Mouse (Mus musculus) forebrain, embryonic 15.5 days (tissue): ENCODE results near the gene Nfil3. TPM values are rescaled to one million over a fixed set of nuclear protein-coding genes. Genes with fewer than 3 reads are reported as not detected.
A peak's percentile ranks its signal among the peaks of the same experiment; 100 is the strongest.

Source experiments
- ATAC-seq: fragments of 200-750 bp; cut with Nextera tagmentation; replicated peaks from 2 replicates; pipeline ENCODE4 v1.8.0; 2017; ENCODE audit warnings: mild to moderate bottlenecking, moderate TSS enrichment, moderate library complexity
- H3K27ac ChIP-seq: fragments of 300-500 bp; sonication (generic); replicated peaks from 2 replicates; pipeline ENCODE4 v1.5.1; 2015; ENCODE audit warnings: mild to moderate bottlenecking, inconsistent platforms
- H3K27me3 ChIP-seq: fragments of 300-500 bp; sonication (generic); 2 replicates; pipeline ENCODE4 v1.6.1; 2015; ENCODE audit warnings: inconsistent platforms
- H3K36me3 ChIP-seq: fragments of 300-500 bp; sonication (generic); 2 replicates; pipeline ENCODE4 v1.6.1; 2015; ENCODE audit warnings: mild to moderate bottlenecking, inconsistent platforms
- H3K4me1 ChIP-seq: fragments of 300-500 bp; sonication (generic); 2 replicates; pipeline ENCODE4 v1.6.1; 2015; ENCODE audit warnings: inconsistent platforms
- H3K4me2 ChIP-seq: fragments of 300-500 bp; sonication (generic); replicated peaks from 2 replicates; pipeline ENCODE4 v1.6.1; 2015; ENCODE audit warnings: mild to moderate bottlenecking, inconsistent platforms
- H3K4me3 ChIP-seq: fragments of 300-500 bp; sonication (generic); 2 replicates; pipeline ENCODE4 v1.5.1; 2015; ENCODE audit warnings: mild to moderate bottlenecking, inconsistent platforms
- H3K9ac ChIP-seq: fragments of 300-500 bp; sonication (generic); replicated peaks from 2 replicates; pipeline ENCODE4 v1.6.1; 2015; ENCODE audit warnings: mild to moderate bottlenecking, inconsistent platforms
- H3K9me3 ChIP-seq: fragments of 300-500 bp; sonication (generic); 2 replicates; pipeline ENCODE4 v1.6.1; 2016; ENCODE audit warnings: inconsistent platforms
- WGBS: fragments of 180-500 bp; shearing (Covaris S2); methylation state at CpG from one replicate; pipeline ENCODE4 v1.1.7; 2015; ENCODE audit warnings: mixed read lengths; 5-methylcytosine and 5-hydroxymethylcytosine counted together
- polyA plus RNA-seq: library from polyadenylated mRNA; unstranded; fragments of >200 nt; fragmentation: Nextera tagmentation; extraction: Ambion mirVana; gene quantifications from 2 replicates; pipeline ENCODE4 v1.2.1, GENCODE M21; 2015

Nfil3 gene
- polyA plus RNA-seq, result 55.6 and 56.4 TPM in 2 replicates

GRCm38 (mm10) chr13:52980951-52981421, at the start of gene Nfil3:
Nfil3 (minus strand) TSS chr13:52981073.
- peak within 1 kb of the TSS; percentile 96 for H3K4me2 ChIP-seq
- peak within 1 kb of the TSS; percentile 97 for H3K4me3 ChIP-seq
- H3K27me3 ChIP-seq, result no peaks in the 10 kb centered on the region
- peak within 1 kb of the TSS; percentile 96 for H3K27ac ChIP-seq
- 0% methylated on average over 52 of the region's 79 CpGs for WGBS
- H3K4me1 ChIP-seq, result peaks cover 31% of the 10 kb centered on the region
- H3K9me3 ChIP-seq, result no peaks in the 10 kb centered on the region
- ATAC-seq, result peak; percentile 86
- H3K36me3 ChIP-seq, result no peaks in the 10 kb centered on the region
- peak within 1 kb of the TSS; percentile 95 for H3K9ac ChIP-seq

GRCm38 (mm10) chr13:53024285-53024684, 43.4 kb upstream of the Nfil3 start:
- H3K4me3 ChIP-seq, result no peak overlapping the region
- H3K27me3 ChIP-seq, result no peaks in the 10 kb centered on the region
- H3K36me3 ChIP-seq, result no peaks in the 10 kb centered on the region
- no peak for ATAC-seq
- no peak overlapping the region for H3K27ac ChIP-seq
- no peak overlapping the region for H3K9ac ChIP-seq
- no peak overlapping the region for H3K4me2 ChIP-seq
- 55% methylated on average over 6 of the region's 6 CpGs for WGBS
- H3K9me3 ChIP-seq, result no peaks in the 10 kb centered on the region; the same call in 1 of the 2 replicates
- H3K4me1 ChIP-seq, result no peaks in the 10 kb centered on the region

GRCm38 (mm10) chr13:53020282-53020681, 39.4 kb upstream of the Nfil3 start:
- Histone ChIP-seq H3K36me3 (no peaks in the 10 kb centered on the region), H3K27me3 (no peaks in the 10 kb centered on the region), H3K4me3 (no peak overlapping the region), H3K27ac (no peak overlapping the region), H3K9me3 (no peaks in the 10 kb centered on the region), H3K4me1 (no peaks in the 10 kb centered on the region), H3K9ac (no peak overlapping the region), H3K4me2 (no peak overlapping the region)
- no peak for ATAC-seq
- 72% methylated on average over 3 of the region's 3 CpGs for whole genome bisulfite sequencing

- 80% methylated on average over 7 of the region's 9 CpGs for WGBS
- no peaks in the 10 kb centered on the region for H3K4me1 ChIP-seq
- no peak overlapping the region for H3K9ac ChIP-seq
- no peak for ATAC-seq
- H3K27ac ChIP-seq, result no peak overlapping the region
- H3K4me2 ChIP-seq, result no peak overlapping the region
- no peaks in the 10 kb centered on the region for H3K36me3 ChIP-seq
- H3K27me3 ChIP-seq, result no peaks in the 10 kb centered on the region
- H3K4me3 ChIP-seq, result no peak overlapping the region
- H3K9me3 ChIP-seq, result no peaks in the 10 kb centered on the region
Measured at GRCm38 (mm10) chr13:53019532-53019931, 38.7 kb upstream of the Nfil3 start.

GRCm38 (mm10) chr13:53018976-53019375, 38.1 kb upstream of the Nfil3 start:
- Histone ChIP-seq H3K27me3 (no peaks in the 10 kb centered on the region), H3K9ac (no peak overlapping the region), H3K4me2 (no peak overlapping the region), H3K9me3 (no peaks in the 10 kb centered on the region), H3K4me1 (no peaks in the 10 kb centered on the region), H3K4me3 (no peak overlapping the region), H3K27ac (no peak overlapping the region), H3K36me3 (no peaks in the 10 kb centered on the region)
- 93% methylated on average over 6 of the region's 6 CpGs for WGBS
- no peak for ATAC-seq

GRCm38 (mm10) chr13:53017983-53018382, 37.1 kb upstream of the Nfil3 start:
- H3K9me3 ChIP-seq, result no peaks in the 10 kb centered on the region
- ATAC-seq, result no peak
- H3K36me3 ChIP-seq, result no peaks in the 10 kb centered on the region
- no peak overlapping the region for H3K4me3 ChIP-seq
- H3K27me3 ChIP-seq, result no peaks in the 10 kb centered on the region
- WGBS, result 72% methylated on average over 6 of the region's 6 CpGs
- no peak overlapping the region for H3K27ac ChIP-seq
- H3K9ac ChIP-seq, result no peak overlapping the region
- H3K4me1 ChIP-seq, result no peaks in the 10 kb centered on the region
- H3K4me2 ChIP-seq, result no peak overlapping the region

- no peaks in the 10 kb centered on the region for H3K9me3 ChIP-seq
- ATAC-seq, result no peak
- H3K4me1 ChIP-seq, result 0 out of 2 replicates have a peak, but pooled peaks cover 1% of the 10 kb centered on the region
- H3K4me2 ChIP-seq, result no peak overlapping the region
- H3K4me3 ChIP-seq, result no peak overlapping the region
- H3K27me3 ChIP-seq, result no peaks in the 10 kb centered on the region
- 77% methylated on average over 6 of the region's 6 CpGs for WGBS
- no peak overlapping the region for H3K9ac ChIP-seq
- H3K27ac ChIP-seq, result no peak overlapping the region
- H3K36me3 ChIP-seq, result no peaks in the 10 kb centered on the region
Measured at GRCm38 (mm10) chr13:53017117-53017516, 36.2 kb upstream of the Nfil3 start.

GRCm38 (mm10) chr13:53011426-53011825, 30.6 kb upstream of the Nfil3 start:
- Histone ChIP-seq H3K4me2 (no peak overlapping the region), H3K36me3 (no peaks in the 10 kb centered on the region), H3K4me1 (peaks cover 14% of the 10 kb centered on the region; the same call in 1 of the 2 replicates), H3K27ac (no peak overlapping the region), H3K9ac (no peak overlapping the region), H3K4me3 (no peak overlapping the region), H3K9me3 (no peaks in the 10 kb centered on the region), H3K27me3 (no peaks in the 10 kb centered on the region)
- ATAC-seq, result no peak
- 9% methylated on average over 12 of the region's 12 CpGs for WGBS

GRCm38 (mm10) chr13:53008489-53009184, 27.8 kb upstream of the Nfil3 start:
- no peak overlapping the region for H3K4me2 ChIP-seq
- H3K4me1 ChIP-seq, result peaks cover 14% of the 10 kb centered on the region; the same call in 1 of the 2 replicates
- H3K4me3 ChIP-seq, result no peak overlapping the region
- no peaks in the 10 kb centered on the region for H3K27me3 ChIP-seq
- H3K9me3 ChIP-seq, result no peaks in the 10 kb centered on the region
- H3K27ac ChIP-seq, result no peak overlapping the region
- H3K36me3 ChIP-seq, result no peaks in the 10 kb centered on the region
- no peak overlapping the region for H3K9ac ChIP-seq
- WGBS, result 60% methylated on average over 7 of the region's 7 CpGs
- no peak for ATAC-seq

- no peak for ATAC-seq
- H3K4me3 ChIP-seq, result no peak overlapping the region
- no peak overlapping the region for H3K9ac ChIP-seq
- no peak overlapping the region for H3K27ac ChIP-seq
- 58% methylated on average over 3 of the region's 3 CpGs for WGBS
- no peaks in the 10 kb centered on the region for H3K36me3 ChIP-seq
- H3K4me2 ChIP-seq, result no peak overlapping the region
- H3K27me3 ChIP-seq, result no peaks in the 10 kb centered on the region
- peaks cover 14% of the 10 kb centered on the region; the same call in 1 of the 2 replicates for H3K4me1 ChIP-seq
- no peaks in the 10 kb centered on the region for H3K9me3 ChIP-seq
Measured at GRCm38 (mm10) chr13:53007781-53008180, 26.9 kb upstream of the Nfil3 start.

- 62% methylated on average over 3 of the region's 3 CpGs for WGBS
- no peaks in the 10 kb centered on the region for H3K27me3 ChIP-seq
- H3K4me3 ChIP-seq, result no peak overlapping the region
- H3K9ac ChIP-seq, result no peak overlapping the region
- no peak overlapping the region for H3K27ac ChIP-seq
- H3K4me1 ChIP-seq, result no peaks in the 10 kb centered on the region
- H3K4me2 ChIP-seq, result no peak overlapping the region
- no peaks in the 10 kb centered on the region for H3K36me3 ChIP-seq
- no peaks in the 10 kb centered on the region for H3K9me3 ChIP-seq
- no peak for ATAC-seq
Measured at GRCm38 (mm10) chr13:53003286-53003685, 22.4 kb upstream of the Nfil3 start.

GRCm38 (mm10) chr13:53001511-53001935, 20.6 kb upstream of the Nfil3 start:
- no peaks in the 10 kb centered on the region for H3K36me3 ChIP-seq
- 94% methylated on average over 2 of the region's 2 CpGs for WGBS

GRCm38 (mm10) chr13:53000481-53000880, 19.6 kb upstream of the Nfil3 start:
- 95% methylated on average over 2 of the region's 2 CpGs for WGBS
- Histone ChIP-seq H3K4me2 (no peak overlapping the region), H3K4me3 (no peak overlapping the region), H3K9ac (no peak overlapping the region), H3K27me3 (no peaks in the 10 kb centered on the region), H3K27ac (no peak overlapping the region), H3K36me3 (no peaks in the 10 kb centered on the region), H3K4me1 (no peaks in the 10 kb centered on the region), H3K9me3 (no peaks in the 10 kb centered on the region)
- no peak for ATAC-seq

More at GRCm38 (mm10) chr13:53001511-53001935, 20.6 kb upstream of the Nfil3 start:
- Histone ChIP-seq H3K27me3 (no peaks in the 10 kb centered on the region), H3K9me3 (no peaks in the 10 kb centered on the region), H3K4me2 (no peak overlapping the region), H3K4me3 (no peak overlapping the region), H3K4me1 (no peaks in the 10 kb centered on the region), H3K9ac (no peak overlapping the region), H3K27ac (no peak overlapping the region)
- ATAC-seq, result no peak
